Mouse (Mus musculus): ENCODE results near the gene Ints7.

DNA sequence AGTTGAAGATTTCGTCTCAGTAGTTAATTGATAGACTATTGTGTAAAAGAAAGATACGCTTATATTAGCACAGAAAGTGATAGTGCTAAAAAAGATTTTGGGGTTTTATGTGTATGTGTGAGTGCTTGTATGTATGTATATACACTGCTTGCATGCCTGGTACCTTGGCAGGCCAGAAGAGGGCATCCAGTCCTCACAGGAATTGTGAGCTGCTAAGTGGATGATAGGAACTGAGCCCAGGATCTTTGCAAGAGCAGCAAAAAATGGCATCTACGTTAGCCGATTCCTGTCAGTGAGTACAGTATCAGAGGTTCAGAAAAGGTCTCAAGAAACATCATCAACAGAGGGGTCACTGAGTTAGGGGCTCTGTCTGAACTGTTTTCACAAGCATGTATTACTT, 9.0 kb downstream of the Ints7 start:
- TF ChIP-seq CTCF (IDR thresholded peaks at IDR 0.05; ENCODE audit: low read depth) (peak; percentile 43), EP300 (IDR thresholded peaks at IDR 0.05; ENCODE audit: low read depth) (no peak)
